Mouse (Mus musculus): ENCODE data around the gene 4931428L18Rik. TPM values are rescaled to one million over a fixed set of nuclear protein-coding genes. Genes with fewer than 3 reads are reported as not detected.
"Not testable (repeated sequence)": the region's sequence is repeated elsewhere in the genome, so short reads cannot be mapped to it uniquely, and the experiment has no call there.

Gene 4931428L18Rik
- total RNA-seq, 2 experiments from 2014 or later = not detected

DNA sequence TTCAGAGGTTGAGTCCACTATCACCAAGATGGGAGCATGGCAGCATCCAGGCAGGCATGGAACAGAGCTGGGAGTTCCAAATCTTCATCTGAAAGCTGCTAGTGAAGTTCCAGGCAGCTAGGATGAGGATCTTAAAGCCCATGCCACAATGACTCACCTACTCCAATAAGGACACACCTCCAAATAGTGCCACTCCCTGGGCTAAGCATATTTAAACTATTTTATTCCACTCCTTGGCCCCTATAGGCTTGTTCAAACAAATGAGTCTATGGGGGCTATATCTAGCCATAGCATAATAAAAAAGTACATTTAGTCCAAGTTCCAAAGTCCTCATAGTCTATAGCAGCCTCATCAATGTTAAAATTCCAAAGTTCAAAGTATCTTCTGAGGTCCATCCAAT lies 199.3 kb downstream of the 4931428L18Rik start:
- Histone ChIP-seq H3K27ac (no peak overlapping the region), H3K4me3 (no peak overlapping the region)
- no peak for DNase-seq
- no peak for TF ChIP-seq CTCF (IDR thresholded peaks at IDR 0.05)
- intact Hi-C loops (cut with DNase I) = no loop called here

- DNase-seq = peak; percentile 75
- intact Hi-C loops (cut with DNase I) = no loop called here
- TF ChIP-seq CTCF (IDR thresholded peaks at IDR 0.05) = no peak
- Histone ChIP-seq H3K27ac (peak overlapping the region; percentile 81), H3K4me3 (peak overlapping the region; percentile 55)
Measured at GRCm38 (mm10) chr1:31019283-31019682, 203.2 kb downstream of the 4931428L18Rik start.

GRCm38 (mm10) chr1:31017377-31017776 lies 205.1 kb downstream of the 4931428L18Rik start:
- no peak for DNase-seq
- TF ChIP-seq CTCF (IDR thresholded peaks at IDR 0.05) = no peak
- Histone ChIP-seq H3K4me3 (no peak overlapping the region), H3K27ac (0 out of 2 replicates have a peak overlapping the region, but pooled peaks have one; percentile 6)
- intact Hi-C loops (cut with DNase I) = no loop called here

DNA sequence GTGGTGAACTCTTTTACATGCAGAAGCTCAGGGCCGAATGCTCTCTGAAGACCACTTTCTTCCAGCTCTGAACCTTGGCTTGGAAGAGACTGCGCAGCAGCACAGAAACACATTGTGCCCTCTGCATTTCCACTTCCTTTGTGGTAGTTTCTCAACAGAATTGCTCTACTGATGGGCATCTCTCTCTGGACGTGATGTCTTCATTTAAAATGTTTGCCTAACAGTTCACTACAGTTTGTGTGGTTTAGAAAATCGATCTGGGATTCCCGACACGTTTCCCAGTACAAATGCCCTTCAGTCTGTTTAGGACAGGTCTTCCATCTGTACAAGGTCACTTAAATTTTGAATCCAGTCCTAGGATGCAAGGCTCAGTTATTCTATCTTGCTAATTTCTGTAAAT lies 206.4 kb downstream of the 4931428L18Rik start:
- no peak overlapping the region for H3K27ac ChIP-seq
- DNase-seq = no peak
- TF ChIP-seq CTCF (IDR thresholded peaks at IDR 0.05) = no peak
- H3K4me3 ChIP-seq = no peak overlapping the region
- intact Hi-C loops (cut with DNase I) = no loop called here

GRCm38 (mm10) chr1:31015261-31015660 lies 207.2 kb downstream of the 4931428L18Rik start:
- intact Hi-C loops (cut with DNase I) = no loop called here
- Histone ChIP-seq H3K4me3 (no peak overlapping the region), H3K27ac (no peak overlapping the region)
- no peak for TF ChIP-seq CTCF (IDR thresholded peaks at IDR 0.05)
- DNase-seq = no peak

- H3K27ac ChIP-seq; DNase-seq; intact Hi-C loops (cut with DNase I); H3K4me3 ChIP-seq: not testable (repeated sequence)
Measured at GRCm38 (mm10) chr1:30977868-30978267, 244.6 kb downstream of the 4931428L18Rik start, which contains the start of gene AC153137.1. Gene AC153137.1 (minus strand): TSS chr1:30977968.

GRCm38 (mm10) chr1:30977239-30977638 lies 245.2 kb downstream of the 4931428L18Rik start:
- DNase-seq = peak; percentile 24
- H3K4me3 ChIP-seq; H3K27ac ChIP-seq; intact Hi-C loops (cut with DNase I): not testable (repeated sequence)

DNA sequence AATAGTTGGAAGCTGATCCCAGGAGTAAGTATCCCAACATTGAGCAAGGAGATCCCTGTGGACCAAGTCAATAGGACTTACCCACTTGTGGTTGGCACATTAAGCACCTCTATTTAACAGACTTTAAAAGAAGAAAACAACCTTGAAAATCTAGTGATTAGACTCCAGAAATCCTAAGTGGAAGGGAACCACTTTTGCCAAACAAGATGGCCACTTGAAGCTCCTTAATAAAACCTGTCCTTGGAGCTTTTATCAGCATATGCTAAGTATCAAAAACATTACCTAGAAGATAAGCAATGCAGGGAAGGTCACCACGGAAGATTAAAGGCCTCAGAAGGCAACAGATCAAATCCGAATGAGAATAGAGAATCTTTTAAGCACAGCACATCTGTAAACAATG lies 270.7 kb downstream of the 4931428L18Rik start:
- no peak for TF ChIP-seq CTCF (IDR thresholded peaks at IDR 0.05)
- Histone ChIP-seq H3K4me3 (no peak overlapping the region), H3K27ac (no peak overlapping the region)
- no peak for DNase-seq
- intact Hi-C loops (cut with DNase I) = loop anchor here (5.0 kb wide), 1 partner anchor 61 kb away; no protein-coding TSS in a partner anchor

GRCm38 (mm10) chr1:30950456-30950835 lies 272.0 kb downstream of the 4931428L18Rik start:
- TF ChIP-seq CTCF (IDR thresholded peaks at IDR 0.05) = no peak
- H3K27ac ChIP-seq = peak overlapping the region; percentile 98
- peak overlapping the region; percentile 91 for H3K4me3 ChIP-seq
- DNase-seq = no peak
- intact Hi-C loops (cut with DNase I) = loop anchor here (5.0 kb wide), 1 partner anchor 62 kb away; no protein-coding TSS in a partner anchor

DNA sequence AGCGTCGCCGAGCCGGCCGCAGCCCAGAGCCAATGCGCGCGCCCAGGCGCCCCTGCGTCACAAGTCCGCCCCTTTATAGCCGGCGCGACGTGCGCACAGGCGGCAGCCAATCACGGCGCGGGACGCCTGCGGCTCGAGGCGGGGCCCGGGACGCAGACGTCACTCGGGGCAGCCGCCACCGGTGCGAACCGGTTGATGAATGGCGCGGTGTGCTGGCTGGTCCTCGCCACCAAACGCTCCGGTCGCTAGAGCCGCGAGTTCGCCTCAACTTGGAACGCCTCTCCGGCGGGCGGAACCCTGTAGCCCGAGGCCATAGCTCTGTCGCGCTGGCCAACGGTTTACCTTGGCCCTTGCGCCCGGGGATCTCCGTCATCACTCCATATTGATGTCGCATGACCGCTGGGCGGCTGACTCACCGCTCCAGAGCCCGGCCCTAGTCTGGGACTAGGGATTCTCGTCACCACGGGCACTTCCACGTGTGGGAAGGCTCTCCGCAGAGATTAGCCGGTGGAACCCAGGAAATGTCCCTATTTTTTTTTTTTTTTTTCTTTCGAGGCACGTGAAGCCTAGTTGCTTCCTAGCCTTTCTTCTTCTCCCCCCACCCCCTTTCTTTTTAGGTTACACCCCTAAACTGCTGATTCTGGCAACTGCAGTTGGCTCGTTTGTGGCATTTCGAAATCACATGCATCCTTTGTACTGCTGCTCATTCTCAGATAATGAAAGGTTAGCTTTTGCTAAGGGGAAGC lies 272.6 kb downstream of the 4931428L18Rik start:
- H3K4me3 ChIP-seq = peak overlapping the region; percentile 91
- TF ChIP-seq CTCF (IDR thresholded peaks at IDR 0.05) = no peak
- H3K27ac ChIP-seq = peak overlapping the region; percentile 98
- intact Hi-C loops (cut with DNase I) = loop anchor here (2.0 to 5.0 kb wide), 2 partner anchors 62 to 77 kb away; partner anchors contain the start of gene Phf3
- DNase-seq = peak; percentile 99

GRCm38 (mm10) chr1:30948950-30949639 lies 273.4 kb downstream of the 4931428L18Rik start:
- DNase-seq = peak; percentile 83
- intact Hi-C loops (cut with DNase I) = loop anchor here (2.0 kb wide), 1 partner anchor 76 kb away; the partner anchor contains the start of gene Phf3

DNA sequence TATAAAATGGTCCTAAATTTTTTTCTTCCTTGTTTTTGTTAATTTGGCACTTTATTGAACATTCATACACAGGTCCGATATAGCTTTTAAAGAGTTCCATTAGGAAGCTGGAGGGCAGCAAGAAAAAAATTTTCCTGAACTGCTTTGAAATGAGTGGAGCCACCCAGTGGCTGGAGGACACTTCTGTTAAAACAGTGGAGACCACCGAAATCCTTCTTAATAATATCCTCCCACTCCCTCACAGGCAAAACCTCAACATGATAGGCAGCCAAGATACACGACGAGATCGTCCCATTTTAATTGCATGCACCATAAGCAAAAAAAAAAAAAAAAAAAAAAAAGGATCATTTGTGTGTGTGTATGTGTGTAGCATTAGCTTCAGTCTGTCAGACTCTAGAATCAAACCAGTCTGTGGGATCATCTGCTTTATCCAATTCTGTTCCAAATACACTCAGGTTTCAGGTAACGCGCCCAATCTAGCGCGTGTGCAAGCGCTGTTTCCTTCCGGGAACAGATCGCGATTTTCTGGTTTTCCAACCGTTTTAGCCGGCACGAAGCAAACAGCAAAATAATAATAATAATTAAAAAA lies 274.0 kb downstream of the 4931428L18Rik start:
- TF ChIP-seq CTCF (IDR thresholded peaks at IDR 0.05) = peak; percentile 55
- Histone ChIP-seq H3K4me3 (peak overlapping the region; percentile 91), H3K27ac (peak overlapping the region; percentile 98)
- intact Hi-C loops (cut with DNase I) = loop anchor here (2.0 kb wide), 1 partner anchor 76 kb away; the partner anchor contains the start of gene Phf3
- no peak for DNase-seq

More at GRCm38 (mm10) chr1:30948950-30949639, 273.4 kb downstream of the 4931428L18Rik start:
- no peak for TF ChIP-seq CTCF (IDR thresholded peaks at IDR 0.05)
- peak overlapping the region; percentile 91 for H3K4me3 ChIP-seq
- H3K27ac ChIP-seq = peak overlapping the region; percentile 98

Other genes with a start within 250 kb of the 4931428L18Rik start
- gene AC153137.1, start 244.7 kb downstream of the 4931428L18Rik start, total RNA-seq (2021) = not detected
- gene Lgsn, start 46.3 kb downstream of the 4931428L18Rik start, total RNA-seq (2021) = not detected
- gene Pih1d3, start 154 bp upstream of the 4931428L18Rik start, total RNA-seq (2021) = not detected